Mouse (Mus musculus): ENCODE results near the gene Lrfn2. TPM values are rescaled to one million over a fixed set of nuclear protein-coding genes. Genes with fewer than 3 reads are reported as not detected.

Gene Lrfn2
- total RNA-seq, 2 experiments from 2014 or later: 0.06 to 0.08 TPM

DNA sequence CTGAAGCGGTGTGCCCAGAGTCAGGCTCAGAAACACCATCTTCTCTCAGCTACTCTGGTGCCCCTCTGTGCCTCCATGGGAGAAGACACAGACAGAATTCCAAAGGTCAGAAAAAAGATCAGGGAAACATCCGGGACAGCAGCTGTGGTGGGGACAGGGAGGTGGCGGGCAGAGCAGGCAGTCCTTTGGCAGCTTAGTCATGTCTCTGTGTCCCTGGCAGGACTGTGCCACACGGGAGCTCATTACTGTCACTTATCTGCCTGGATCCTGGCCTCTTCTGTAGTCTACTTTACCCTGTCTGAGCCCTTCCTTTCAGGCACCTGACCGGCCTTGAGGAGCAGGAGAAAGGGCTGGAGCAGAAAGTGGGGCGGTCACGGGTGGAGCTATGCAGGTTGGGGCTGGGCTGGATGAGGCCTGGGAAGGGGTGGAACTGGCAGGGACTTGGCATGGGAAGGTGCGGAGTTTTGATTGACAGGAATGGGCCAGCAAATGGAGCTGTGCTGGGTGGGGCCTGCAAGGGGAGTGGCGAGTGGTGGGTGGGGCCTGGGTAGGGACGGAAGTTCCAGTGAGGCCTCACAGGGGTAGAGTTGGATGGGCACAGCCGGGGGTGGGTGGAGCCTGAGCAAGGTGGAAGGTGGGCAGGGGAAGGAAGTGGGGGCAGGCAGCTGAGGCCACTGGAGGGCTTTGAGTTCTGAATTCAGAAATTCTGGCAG, 97.5 kb downstream of the Lrfn2 start:
- DNase-seq: peak; percentile 25
- Histone ChIP-seq H3K4me3 (no peak overlapping the region), H3K27ac (no peak overlapping the region)
- intact Hi-C loops (cut with DNase I): no loop called here
- TF ChIP-seq CTCF (IDR thresholded peaks at IDR 0.05): no peak

DNA sequence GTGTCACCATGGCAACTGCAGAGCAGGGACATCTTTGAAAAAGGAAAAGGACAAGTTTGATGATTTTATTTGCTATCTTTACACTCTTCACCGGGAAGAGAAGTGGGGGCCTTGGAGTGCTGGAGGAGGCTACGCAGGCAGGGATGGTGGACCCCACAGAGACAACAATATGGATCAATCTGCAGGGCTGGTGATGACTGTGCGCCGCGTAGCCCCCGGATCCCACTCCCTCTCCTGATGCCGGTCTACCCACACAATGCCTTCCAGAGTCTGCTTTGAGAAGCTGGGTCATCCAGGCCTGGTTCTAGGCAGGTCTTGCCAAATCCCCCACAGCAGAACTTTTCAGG, 98.1 kb downstream of the Lrfn2 start:
- no peak for TF ChIP-seq CTCF (IDR thresholded peaks at IDR 0.05)
- Histone ChIP-seq H3K4me3 (no peak overlapping the region), H3K27ac (no peak overlapping the region)
- DNase-seq: no peak
- intact Hi-C loops (cut with DNase I): no loop called here

DNA sequence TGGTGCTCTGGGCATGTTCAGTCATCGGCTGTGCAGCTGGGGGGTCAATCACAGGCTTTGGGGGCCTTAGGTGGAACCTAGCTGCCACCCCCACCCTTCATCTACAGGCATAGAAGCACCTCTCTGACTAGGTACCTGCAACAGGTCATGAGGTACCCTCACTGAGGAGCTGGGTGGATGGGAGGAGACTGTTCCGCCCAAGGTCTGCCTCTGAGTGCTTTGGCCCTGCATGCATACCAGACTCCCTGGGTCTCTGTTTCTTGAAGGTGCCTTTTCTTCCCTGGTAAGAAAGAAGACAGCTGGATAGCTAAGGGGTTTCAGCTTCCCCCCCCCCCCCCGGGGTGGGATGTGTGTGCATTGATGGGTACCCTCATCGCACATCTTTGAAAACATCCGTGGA, 98.7 kb downstream of the Lrfn2 start:
- no peak for TF ChIP-seq CTCF (IDR thresholded peaks at IDR 0.05)
- Histone ChIP-seq H3K4me3 (no peak overlapping the region), H3K27ac (no peak overlapping the region)
- intact Hi-C loops (cut with DNase I): no loop called here
- DNase-seq: no peak

DNA sequence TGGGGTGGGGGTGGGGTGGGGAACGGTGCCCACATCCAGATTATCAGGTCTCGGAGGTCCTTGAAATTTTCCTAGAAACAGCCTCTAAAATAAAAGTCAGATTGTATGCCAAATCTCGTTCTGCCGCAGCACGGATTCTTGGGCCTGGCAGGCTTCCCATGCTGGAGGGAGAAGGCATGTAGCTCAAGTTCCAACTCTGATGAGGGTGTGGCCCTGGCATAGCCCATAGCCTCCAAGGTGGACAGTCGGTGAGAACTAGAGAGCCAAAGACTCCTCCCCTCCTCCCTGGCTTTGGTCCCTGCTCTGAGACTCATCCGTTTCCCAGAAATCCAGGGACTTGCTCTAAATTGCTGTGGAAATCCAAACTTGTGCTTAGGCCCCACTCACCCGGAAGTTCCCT, 99.6 kb downstream of the Lrfn2 start:
- H3K4me3 ChIP-seq: no peak overlapping the region
- intact Hi-C loops (cut with DNase I): no loop called here
- TF ChIP-seq CTCF (IDR thresholded peaks at IDR 0.05): no peak
- peak; percentile 59 for DNase-seq
- no peak overlapping the region for H3K27ac ChIP-seq

DNA sequence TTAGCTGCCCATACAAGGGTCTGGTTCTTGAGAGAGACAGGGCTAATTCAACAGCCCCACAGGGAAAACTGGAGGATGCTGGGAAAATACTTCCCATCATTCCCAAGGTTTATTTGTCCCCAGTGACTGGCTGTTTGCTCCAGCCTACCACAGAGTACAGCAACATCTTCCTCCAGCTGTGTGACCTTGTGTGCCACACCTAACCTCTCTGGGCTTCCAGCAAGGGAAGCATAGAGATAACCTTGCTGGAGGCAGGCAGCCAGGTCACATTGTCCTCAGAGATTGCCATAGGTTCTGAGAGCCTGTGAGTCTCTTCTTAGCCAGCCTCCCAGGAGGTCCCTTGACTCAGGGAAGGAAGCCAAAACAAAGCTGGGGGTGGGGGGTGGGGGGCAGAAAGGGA, 101.1 kb downstream of the Lrfn2 start:
- no peak for TF ChIP-seq CTCF (IDR thresholded peaks at IDR 0.05)
- Histone ChIP-seq H3K4me3 (no peak overlapping the region), H3K27ac (no peak overlapping the region)
- DNase-seq: no peak
- intact Hi-C loops (cut with DNase I): no loop called here

GRCm38 (mm10) chr17:49033686-49034250, 101.6 kb downstream of the Lrfn2 start:
- Histone ChIP-seq H3K27ac (no peak overlapping the region), H3K4me3 (no peak overlapping the region)
- no peak for DNase-seq
- TF ChIP-seq CTCF (IDR thresholded peaks at IDR 0.05): no peak
- intact Hi-C loops (cut with DNase I): no loop called here

- no peak for DNase-seq
- intact Hi-C loops (cut with DNase I): no loop called here
- no peak overlapping the region for H3K4me3 ChIP-seq
- no peak for TF ChIP-seq CTCF (IDR thresholded peaks at IDR 0.05)
- no peak overlapping the region for H3K27ac ChIP-seq
Measured at GRCm38 (mm10) chr17:49035052-49035451, 102.9 kb downstream of the Lrfn2 start.

GRCm38 (mm10) chr17:49037163-49037950, 105.2 kb downstream of the Lrfn2 start:
- TF ChIP-seq CTCF (IDR thresholded peaks at IDR 0.05): no peak

DNA sequence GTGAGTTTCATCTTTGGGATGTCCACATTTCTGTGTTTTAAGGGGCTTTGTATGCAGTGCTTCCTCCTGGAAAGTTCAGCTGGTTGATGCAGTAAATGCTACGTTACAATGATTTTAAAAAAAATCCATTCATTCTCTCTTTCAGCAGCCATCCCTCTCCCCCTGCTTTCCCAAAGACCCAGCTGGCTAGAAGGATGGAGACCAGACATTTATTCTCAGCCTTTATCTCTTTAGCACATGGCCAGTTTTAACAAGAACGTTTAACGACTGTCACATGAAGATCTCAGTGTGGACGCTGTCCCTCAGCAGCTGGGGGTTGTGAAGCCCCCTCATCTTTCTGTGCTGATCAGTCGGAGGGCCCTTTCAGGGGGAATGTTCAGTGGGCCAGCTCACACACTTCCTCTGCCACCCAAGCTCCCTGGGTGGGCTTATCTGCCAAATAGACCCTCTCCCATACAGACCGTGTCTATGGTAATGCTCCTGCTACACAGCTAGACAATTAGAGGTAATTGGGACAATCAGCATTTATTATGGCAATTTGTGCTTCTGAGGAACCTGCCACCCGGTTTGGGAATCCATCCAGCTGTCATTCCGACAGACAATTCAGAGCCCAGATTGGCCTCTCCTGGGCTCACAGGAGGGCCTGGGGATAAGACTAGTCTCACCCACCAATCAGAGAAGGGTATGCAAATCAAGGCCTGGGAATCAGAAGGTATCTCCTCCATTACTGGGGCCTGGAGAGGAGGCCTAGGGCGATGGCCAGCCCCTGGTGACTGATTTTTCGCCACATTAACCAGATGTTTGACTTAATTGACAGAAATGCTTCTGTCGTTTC, 111.8 kb downstream of the Lrfn2 start:
- no peak for TF ChIP-seq CTCF (IDR thresholded peaks at IDR 0.05)
- Histone ChIP-seq H3K4me3 (no peak overlapping the region), H3K27ac (no peak overlapping the region)
- intact Hi-C loops (cut with DNase I): no loop called here
- no peak for DNase-seq

More at GRCm38 (mm10) chr17:49037163-49037950, 105.2 kb downstream of the Lrfn2 start:
- H3K4me3 ChIP-seq: no peak overlapping the region
- intact Hi-C loops (cut with DNase I): no loop called here
- no peak overlapping the region for H3K27ac ChIP-seq
- DNase-seq: no peak

GRCm38 (mm10) chr17:49047921-49048320, 115.7 kb downstream of the Lrfn2 start:
- no peak for TF ChIP-seq CTCF (IDR thresholded peaks at IDR 0.05)
- Histone ChIP-seq H3K27ac (no peak overlapping the region), H3K4me3 (no peak overlapping the region)
- no peak for DNase-seq
- intact Hi-C loops (cut with DNase I): no loop called here

- no peak for TF ChIP-seq CTCF (IDR thresholded peaks at IDR 0.05)
- DNase-seq: no peak
- no peak overlapping the region for H3K27ac ChIP-seq
- intact Hi-C loops (cut with DNase I): no loop called here
- no peak overlapping the region for H3K4me3 ChIP-seq
Measured at GRCm38 (mm10) chr17:49051231-49051630, 119.1 kb downstream of the Lrfn2 start.

- TF ChIP-seq CTCF (IDR thresholded peaks at IDR 0.05): no peak
Measured at GRCm38 (mm10) chr17:49061141-49061540, 129.0 kb downstream of the Lrfn2 start.

GRCm38 (mm10) chr17:49063789-49064188, 131.6 kb downstream of the Lrfn2 start:
- H3K4me3 ChIP-seq: no peak overlapping the region
- H3K27ac ChIP-seq: no peak overlapping the region
- DNase-seq: no peak
- TF ChIP-seq CTCF (IDR thresholded peaks at IDR 0.05): no peak
- intact Hi-C loops (cut with DNase I): no loop called here

More at GRCm38 (mm10) chr17:49061141-49061540, 129.0 kb downstream of the Lrfn2 start:
- no peak overlapping the region for H3K27ac ChIP-seq
- no peak for DNase-seq
- intact Hi-C loops (cut with DNase I): no loop called here
- no peak overlapping the region for H3K4me3 ChIP-seq
